Mouse (Mus musculus) skeletal muscle tissue, adult 2 months (tissue): ENCODE results near the gene Man1c1.
A peak's percentile ranks its signal among the peaks of the same experiment; 100 is the strongest.

Experiments used
- DNase-seq: peaks from one replicate; pipeline ENCODE4 v3.0.0-alpha.2; 2012; ENCODE audit warnings: low read depth, low spot score

The Man1c1 gene

DNA sequence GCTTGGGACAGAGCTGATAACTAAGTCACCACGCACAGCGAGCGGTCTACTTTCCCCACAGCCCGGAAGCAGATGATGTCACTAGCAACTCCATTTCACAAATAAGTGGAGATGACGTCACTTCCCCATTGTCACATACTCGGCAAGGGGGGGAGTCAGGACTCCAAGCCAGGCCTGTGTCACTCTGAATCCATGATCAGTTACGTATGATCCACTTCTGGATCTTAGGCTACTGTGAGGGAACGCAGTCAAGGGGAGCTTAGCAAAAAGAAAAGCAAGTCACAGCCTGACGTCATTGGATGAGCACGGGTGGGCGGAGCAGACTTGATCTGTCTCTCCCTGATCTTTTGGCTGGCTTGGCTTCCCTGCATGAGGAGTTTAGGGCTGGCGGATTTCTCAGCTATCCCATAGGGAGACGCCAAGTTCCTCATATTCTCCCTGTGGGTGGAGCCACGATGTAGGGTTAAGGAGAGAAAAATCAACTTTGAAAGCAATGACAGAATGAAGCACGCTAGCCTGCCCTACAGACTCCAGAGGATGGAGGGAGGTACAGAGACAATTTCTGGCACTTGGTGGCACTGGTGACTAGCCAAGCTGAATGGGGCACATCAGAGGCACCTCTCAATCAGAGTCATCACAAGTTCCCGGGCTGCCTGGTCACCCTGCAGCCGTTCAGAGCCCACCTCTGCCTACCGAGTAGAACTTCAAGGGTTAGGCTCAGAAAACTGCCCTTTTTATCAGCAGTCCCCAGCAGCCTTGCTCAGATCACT, 155.7 kb downstream of the Man1c1 start:
- DNase-seq, result peak; percentile 53

DNA sequence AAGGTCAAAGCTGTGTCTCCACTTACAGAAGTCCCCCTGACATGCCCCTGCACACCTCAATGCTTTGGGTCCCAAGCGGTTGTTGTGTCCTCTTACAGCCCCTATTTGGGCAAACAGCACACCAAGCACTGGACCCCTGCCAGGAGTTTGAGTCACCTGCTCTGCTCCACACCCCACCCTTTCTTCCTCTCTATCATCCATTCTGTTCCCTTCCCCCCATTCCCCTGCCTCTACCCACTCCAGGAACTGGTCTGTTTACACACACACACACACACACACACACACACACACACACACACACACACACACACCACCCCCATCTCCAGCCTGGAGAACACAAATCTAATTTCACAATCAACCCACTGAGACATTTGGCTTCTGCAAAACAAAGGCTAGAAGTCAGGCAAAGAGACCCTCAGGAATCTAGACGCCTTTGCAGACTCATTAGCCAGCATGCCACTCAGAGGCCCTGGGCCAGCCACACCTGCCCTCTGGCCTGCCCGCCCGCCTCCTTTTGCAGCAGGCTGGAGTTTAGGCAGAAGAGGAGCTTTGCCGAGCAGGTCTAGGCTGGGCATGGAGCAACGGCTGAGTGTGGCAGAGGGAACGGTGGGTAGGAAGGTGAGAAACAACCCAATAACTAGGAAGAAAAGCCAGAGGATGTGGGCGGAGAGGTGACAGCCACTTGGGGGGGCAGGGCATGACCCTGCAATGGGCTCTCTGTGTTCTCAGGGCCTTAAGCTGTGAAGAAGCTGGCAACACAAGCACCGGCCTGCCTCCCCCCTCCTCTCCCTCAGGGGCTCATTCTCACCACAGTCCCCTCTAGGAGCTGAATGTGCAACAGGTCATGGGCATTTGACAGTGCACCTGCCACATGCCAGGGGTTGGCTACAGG, 157.0 kb downstream of the Man1c1 start:
- no peak for DNase-seq

- peak; percentile 86 for DNase-seq
Measured at GRCm38 (mm10) chr4:134543261-134543660, 160.8 kb downstream of the Man1c1 start.

DNA sequence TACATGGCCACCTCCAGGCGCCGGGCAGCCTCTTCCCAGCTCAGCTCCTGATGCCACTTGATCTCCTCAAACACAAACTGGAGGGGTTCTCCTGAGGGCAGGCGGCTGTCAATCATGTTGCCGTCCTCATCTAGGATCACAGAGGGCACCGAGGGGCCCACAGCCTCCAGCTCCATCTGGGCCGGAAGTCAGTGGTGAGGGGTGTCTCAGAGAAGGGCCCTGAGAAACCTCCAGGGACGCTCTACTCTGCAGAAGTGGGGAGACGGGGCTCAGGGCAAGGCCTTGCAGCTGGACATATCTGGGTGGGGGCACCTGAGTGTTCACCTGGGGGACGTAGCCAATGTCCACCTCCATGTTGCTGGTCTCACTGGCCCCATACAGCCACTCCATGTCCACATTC, 161.4 kb downstream of the Man1c1 start:
- no peak for DNase-seq

- no peak for DNase-seq
Measured at GRCm38 (mm10) chr4:134538997-134539580, 165.0 kb downstream of the Man1c1 start.

- DNase-seq, result no peak
Measured at GRCm38 (mm10) chr4:134535787-134536151, 168.3 kb downstream of the Man1c1 start.

- DNase-seq, result peak; percentile 95
Measured at GRCm38 (mm10) chr4:134534932-134535786, 168.9 kb downstream of the Man1c1 start, which contains the start of gene Mtfr1l. Gene Mtfr1l, minus strand, starts transcription at chr4:134535387.

- no peak for DNase-seq
Measured at GRCm38 (mm10) chr4:134534124-134534886, 169.8 kb downstream of the Man1c1 start.

DNA sequence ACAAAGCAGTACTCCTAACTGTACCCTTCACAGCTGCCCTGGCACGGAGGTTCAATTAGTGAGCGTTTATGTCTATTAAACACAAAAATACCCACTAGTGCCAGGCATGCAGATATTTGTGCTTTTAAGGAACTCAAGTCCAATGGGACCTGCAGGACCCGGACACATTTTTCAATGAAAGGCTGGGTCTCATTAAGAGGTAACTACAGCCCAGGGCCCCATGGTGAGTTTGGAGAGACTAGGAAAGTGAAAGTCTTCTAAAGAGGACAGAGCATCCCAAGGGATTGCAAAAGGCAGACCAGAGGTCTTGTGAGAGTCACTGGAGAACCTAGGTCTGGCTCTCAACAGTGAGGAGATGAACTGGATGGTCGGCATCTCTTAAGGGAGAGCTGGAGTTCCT, 170.7 kb downstream of the Man1c1 start:
- no peak for DNase-seq

DNA sequence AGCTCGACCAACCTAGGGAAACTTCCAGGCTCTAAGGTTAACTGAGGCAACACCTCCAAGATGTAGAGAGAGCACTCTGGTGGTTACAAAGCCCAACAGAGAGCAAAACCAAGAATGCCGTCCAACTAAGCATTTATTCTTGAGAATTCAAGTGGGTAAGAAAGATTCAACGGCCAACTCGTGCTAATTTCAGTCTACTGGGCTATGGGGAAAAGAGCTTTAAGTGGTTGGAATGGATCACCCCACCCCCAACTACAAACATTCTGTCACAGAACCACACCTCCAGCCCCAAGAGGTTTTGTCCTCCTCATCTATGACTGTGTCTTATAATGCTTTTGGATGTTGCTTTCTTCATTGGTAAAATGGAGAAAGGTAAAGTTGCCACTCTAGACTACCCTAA, 171.2 kb downstream of the Man1c1 start:
- no peak for DNase-seq

DNA sequence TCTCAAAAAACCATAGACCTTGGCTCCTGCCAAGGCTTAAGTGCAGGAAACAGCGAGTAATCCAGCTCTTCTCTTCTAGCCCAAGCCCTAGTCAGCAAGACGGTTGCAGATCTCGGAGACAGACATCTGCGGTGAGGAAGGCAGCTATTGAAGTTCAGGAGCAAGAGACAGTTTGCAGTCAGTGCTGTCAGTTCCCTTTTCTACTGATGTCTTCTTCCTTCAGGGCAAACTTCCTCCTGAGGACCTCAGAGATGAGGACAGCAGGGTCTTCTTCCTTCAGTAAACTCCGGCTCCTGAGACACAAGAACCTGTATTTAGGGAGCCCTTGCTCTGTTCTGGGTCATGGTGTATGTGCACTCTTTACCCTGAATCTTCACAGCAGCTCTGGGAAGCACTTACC, 177.9 kb downstream of the Man1c1 start:
- no peak for DNase-seq

GRCm38 (mm10) chr4:134525806-134526205, 178.3 kb downstream of the Man1c1 start:
- DNase-seq, result no peak

DNA sequence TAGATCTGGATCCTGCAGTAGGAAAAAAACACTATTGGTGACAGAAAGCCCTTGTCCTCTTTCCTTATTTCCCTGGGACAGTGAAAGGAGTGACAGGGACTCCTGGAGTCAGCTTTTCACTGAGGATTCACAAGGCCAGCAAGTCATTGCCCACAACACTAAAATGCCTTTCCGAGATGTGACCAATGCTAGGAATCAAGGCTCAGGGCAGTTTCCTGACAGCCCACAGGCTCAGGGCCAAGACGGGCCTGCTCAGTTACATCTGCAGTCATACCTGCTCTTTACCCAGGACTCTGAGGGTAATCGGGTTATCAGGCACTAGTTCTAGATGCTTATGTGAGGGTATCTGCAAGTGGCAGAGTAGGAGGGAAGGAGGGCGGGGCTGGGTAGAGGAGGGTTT, 180.6 kb downstream of the Man1c1 start:
- DNase-seq, result no peak

DNA sequence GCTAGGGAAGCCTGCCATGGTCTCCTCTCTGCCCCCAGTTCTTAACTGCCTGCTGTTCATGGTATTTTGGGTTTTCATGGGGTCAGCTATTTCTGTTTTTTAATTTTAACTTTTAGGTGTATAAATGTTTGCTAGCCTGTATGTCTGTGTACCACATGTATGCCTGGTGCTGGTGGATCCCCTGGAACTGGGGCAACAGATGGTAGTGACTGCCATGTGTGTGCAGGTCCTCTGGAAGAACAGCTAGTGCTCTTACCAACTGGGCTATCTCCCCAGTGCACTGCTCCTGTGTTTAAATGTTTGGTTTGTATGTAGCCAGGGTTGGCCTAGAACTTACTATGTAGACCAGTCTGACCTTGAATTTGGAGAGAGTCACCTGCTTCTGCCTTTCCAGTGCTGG, 184.8 kb downstream of the Man1c1 start:
- no peak for DNase-seq

- no peak for DNase-seq
Measured at GRCm38 (mm10) chr4:134518541-134518940, 185.5 kb downstream of the Man1c1 start.

DNA sequence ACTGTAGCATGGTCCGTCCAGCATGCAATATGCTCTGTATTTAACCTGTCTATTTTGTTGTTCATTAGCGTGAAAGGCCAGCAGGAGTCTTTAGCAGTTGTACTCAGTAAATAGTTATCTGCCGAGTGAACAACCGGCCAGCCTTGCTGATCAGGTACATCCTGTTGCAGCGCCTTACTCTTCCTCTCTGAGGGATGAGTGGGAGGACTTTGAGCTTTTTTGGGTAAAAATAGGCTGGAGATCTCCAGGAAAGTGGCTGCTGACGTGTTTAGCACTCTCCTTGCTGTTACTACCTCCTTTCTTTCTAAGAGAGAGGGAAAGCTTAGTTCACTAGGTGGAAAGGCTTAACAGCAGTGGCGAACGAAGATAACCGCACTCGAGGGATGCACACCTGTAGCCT, 186.4 kb downstream of the Man1c1 start:
- no peak for DNase-seq

DNA sequence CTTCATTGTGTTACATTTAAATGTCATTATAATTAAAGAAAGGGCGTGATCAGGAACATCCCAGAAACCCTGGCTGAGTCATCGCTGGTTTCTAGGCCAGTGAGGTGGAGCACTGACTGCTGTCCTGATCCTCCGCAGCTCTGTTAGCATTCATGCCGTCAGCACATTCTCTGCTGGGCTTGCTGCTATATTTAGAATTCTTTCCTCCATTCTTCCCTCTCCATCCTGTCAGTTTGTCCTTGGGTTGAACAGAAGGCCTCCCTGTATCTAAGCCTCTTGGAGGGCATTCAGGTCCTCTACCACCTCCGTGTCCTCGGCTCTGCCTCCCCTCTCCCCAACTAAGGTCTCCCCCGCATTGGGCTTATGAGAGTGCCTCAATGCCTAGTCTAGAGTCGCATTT, 187.1 kb downstream of the Man1c1 start:
- peak; percentile 64 for DNase-seq

GRCm38 (mm10) chr4:134515614-134516013, 188.5 kb downstream of the Man1c1 start:
- DNase-seq, result no peak

DNA sequence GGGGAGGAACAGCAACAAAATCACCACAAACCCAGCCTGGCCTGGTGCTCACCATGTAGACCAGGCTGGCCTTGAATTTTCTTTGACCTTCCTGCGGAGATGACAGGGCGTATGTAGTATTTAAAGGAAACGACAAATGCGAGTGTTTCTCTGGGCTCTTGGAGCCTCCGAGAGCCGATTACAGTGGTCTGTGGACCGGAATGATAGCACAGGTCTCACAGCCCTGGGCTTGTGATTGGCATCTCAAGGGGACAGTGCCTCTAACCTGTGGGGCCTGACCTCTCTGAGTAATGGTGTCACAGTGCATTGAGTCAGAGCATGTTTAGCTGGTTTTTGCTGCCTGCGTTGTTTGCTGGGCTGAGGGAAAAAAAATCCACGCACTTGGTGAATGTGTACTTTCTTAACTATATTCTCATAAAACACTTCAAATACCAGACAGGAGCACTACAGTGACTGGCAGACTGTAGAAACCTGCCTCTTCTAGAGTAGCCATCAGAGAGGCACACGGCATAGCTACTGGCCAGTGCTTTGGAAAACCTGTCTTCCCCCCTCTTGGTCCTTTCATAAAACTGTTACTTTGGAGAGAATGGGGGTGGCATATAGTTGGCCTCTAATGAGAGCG, 189.7 kb downstream of the Man1c1 start:
- DNase-seq, result no peak

GRCm38 (mm10) chr4:134512798-134513197, 191.3 kb downstream of the Man1c1 start:
- DNase-seq, result peak; percentile 42
